Mouse (Mus musculus): Measurements from ENCODE around the gene Ccdc34. TPM values are rescaled to one million over a fixed set of nuclear protein-coding genes. Genes with fewer than 3 reads are reported as not detected.

Gene Ccdc34
- polyA plus RNA-seq, 1 experiment, result 11.0 TPM

- no peak overlapping the region for H3K4me3 ChIP-seq
- TF ChIP-seq MYOG (IDR thresholded peaks at IDR 0.05; ENCODE audit: control insufficient read depth in 1 of 3, insufficient read depth in 1 of 3, insufficient read length in 2 of 3, low read depth in 2 of 3) (no peak), TCF3 (IDR thresholded peaks at IDR 0.05; ENCODE audit: insufficient read length, low read depth) (no peak)
- H3K79me2 ChIP-seq (ENCODE audit: control insufficient read depth, insufficient read depth), result peaks cover 11% of the 10 kb centered on the region
- H3K36me3 ChIP-seq (ENCODE audit: control insufficient read depth, insufficient read depth), result no peaks in the 10 kb centered on the region
- no peaks in the 10 kb centered on the region for H3K27me3 ChIP-seq (ENCODE audit: control insufficient read depth, insufficient read depth, insufficient read length)
- H3K4me2 ChIP-seq (ENCODE audit: low read depth), result no peak overlapping the region
- no peak overlapping the region for H3ac ChIP-seq (ENCODE audit: control insufficient read depth, insufficient read length)
These were observed 38.4 kb upstream of the Ccdc34 start for GRCm38 (mm10) chr2:109979209-109979608.

GRCm38 (mm10) chr2:109983435-109983834, 34.2 kb upstream of the Ccdc34 start:
- H3K4me2 ChIP-seq (ENCODE audit: low read depth), result no peak overlapping the region
- H3ac ChIP-seq (ENCODE audit: control insufficient read depth, insufficient read length), result no peak overlapping the region
- TF ChIP-seq SRF (IDR thresholded peaks at IDR 0.05; ENCODE audit: control insufficient read depth, insufficient read length, low read depth) (no peak), POLR2AphosphoS2 (IDR thresholded peaks at IDR 0.05; ENCODE audit: insufficient read length, low read depth) (no peak)
- H3K79me2 ChIP-seq (ENCODE audit: control insufficient read depth, insufficient read depth), result peaks cover 15% of the 10 kb centered on the region
- no peaks in the 10 kb centered on the region for H3K27me3 ChIP-seq (ENCODE audit: control insufficient read depth, insufficient read depth, insufficient read length)
- no peak overlapping the region for H3K4me3 ChIP-seq
- no peaks in the 10 kb centered on the region for H3K36me3 ChIP-seq (ENCODE audit: control insufficient read depth, insufficient read depth)

GRCm38 (mm10) chr2:109984930-109985329, 32.7 kb upstream of the Ccdc34 start:
- no peak overlapping the region for H3ac ChIP-seq (ENCODE audit: control insufficient read depth, insufficient read length)
- H3K79me2 ChIP-seq (ENCODE audit: control insufficient read depth, insufficient read depth), result peaks cover 15% of the 10 kb centered on the region
- no peak overlapping the region for H3K4me2 ChIP-seq (ENCODE audit: low read depth)
- no peak overlapping the region for H3K4me3 ChIP-seq
- H3K36me3 ChIP-seq (ENCODE audit: control insufficient read depth, insufficient read depth), result no peaks in the 10 kb centered on the region
- no peak for TF ChIP-seq USF1 (IDR thresholded peaks at IDR 0.05; ENCODE audit: low read depth)
- no peak for TF ChIP-seq TCF12 (IDR thresholded peaks at IDR 0.05; ENCODE audit: insufficient read depth, poor library complexity, severe bottlenecking)
- TF ChIP-seq REST (IDR thresholded peaks at IDR 0.05; ENCODE audit: insufficient read depth, insufficient read length), result no peak
- H3K27me3 ChIP-seq (ENCODE audit: control insufficient read depth, insufficient read depth, insufficient read length), result no peaks in the 10 kb centered on the region

GRCm38 (mm10) chr2:109985560-109985959, 32.1 kb upstream of the Ccdc34 start:
- TF ChIP-seq SRF (IDR thresholded peaks at IDR 0.05; ENCODE audit: control insufficient read depth, insufficient read length, low read depth), result no peak
- no peak for TF ChIP-seq MAX (IDR thresholded peaks at IDR 0.05; ENCODE audit: low read depth)
- no peak for TF ChIP-seq TCF12 (IDR thresholded peaks at IDR 0.05; ENCODE audit: insufficient read depth, poor library complexity, severe bottlenecking)
- TF ChIP-seq CEBPB (IDR thresholded peaks at IDR 0.05; ENCODE audit: insufficient read depth, poor library complexity, severe bottlenecking), result no peak
- TF ChIP-seq POLR2A (IDR thresholded peaks at IDR 0.05; ENCODE audit: insufficient read length, low read depth), result no peak

GRCm38 (mm10) chr2:109986036-109986785, 31.4 kb upstream of the Ccdc34 start:
- H3K79me2 ChIP-seq (ENCODE audit: control insufficient read depth, insufficient read depth), result peaks cover 7% of the 10 kb centered on the region
- H3K27me3 ChIP-seq (ENCODE audit: control insufficient read depth, insufficient read depth, insufficient read length), result no peaks in the 10 kb centered on the region
- H3K4me2 ChIP-seq (ENCODE audit: low read depth), result no peak overlapping the region
- TF ChIP-seq POLR2AphosphoS2 (IDR thresholded peaks at IDR 0.05; ENCODE audit: insufficient read length, low read depth) (no peak), TCF12 (IDR thresholded peaks at IDR 0.05; ENCODE audit: insufficient read depth, poor library complexity, severe bottlenecking) (no peak), POLR2A (IDR thresholded peaks at IDR 0.05; ENCODE audit: insufficient read length, low read depth) (no peak), MAX (IDR thresholded peaks at IDR 0.05; ENCODE audit: low read depth) (no peak), TCF3 (IDR thresholded peaks at IDR 0.05; ENCODE audit: insufficient read length, low read depth) (no peak), SRF (IDR thresholded peaks at IDR 0.05; ENCODE audit: control insufficient read depth, insufficient read length, low read depth) (no peak), CEBPB (IDR thresholded peaks at IDR 0.05; ENCODE audit: insufficient read depth, poor library complexity, severe bottlenecking) (no peak), MYOG (IDR thresholded peaks at IDR 0.05; ENCODE audit: control insufficient read depth in 1 of 3, insufficient read depth in 1 of 3, insufficient read length in 2 of 3, low read depth in 2 of 3) (no peak), USF1 (IDR thresholded peaks at IDR 0.05; ENCODE audit: low read depth) (no peak), REST (IDR thresholded peaks at IDR 0.05; ENCODE audit: insufficient read depth, insufficient read length) (no peak), E2F4 (IDR thresholded peaks at IDR 0.05; ENCODE audit: insufficient read depth) (no peak), MYOD1 (IDR thresholded peaks at IDR 0.05; ENCODE audit: control insufficient read depth in 1 of 3, insufficient read length in 2 of 3, low read depth in 2 of 3) (no peak)
- no peak overlapping the region for H3ac ChIP-seq (ENCODE audit: control insufficient read depth, insufficient read length)
- H3K4me3 ChIP-seq, result no peak overlapping the region
- H3K36me3 ChIP-seq (ENCODE audit: control insufficient read depth, insufficient read depth), result no peaks in the 10 kb centered on the region

More at GRCm38 (mm10) chr2:109985560-109985959, 32.1 kb upstream of the Ccdc34 start:
- no peaks in the 10 kb centered on the region for H3K27me3 ChIP-seq (ENCODE audit: control insufficient read depth, insufficient read depth, insufficient read length)
- peaks cover 9% of the 10 kb centered on the region for H3K79me2 ChIP-seq (ENCODE audit: control insufficient read depth, insufficient read depth)
- H3K4me2 ChIP-seq (ENCODE audit: low read depth), result no peak overlapping the region
- H3K4me3 ChIP-seq, result no peak overlapping the region
- no peaks in the 10 kb centered on the region for H3K36me3 ChIP-seq (ENCODE audit: control insufficient read depth, insufficient read depth)
- H3ac ChIP-seq (ENCODE audit: control insufficient read depth, insufficient read length), result no peak overlapping the region

GRCm38 (mm10) chr2:109987946-109988345, 29.7 kb upstream of the Ccdc34 start:
- no peak overlapping the region for H3ac ChIP-seq (ENCODE audit: control insufficient read depth, insufficient read length)
- H3K79me2 ChIP-seq (ENCODE audit: control insufficient read depth, insufficient read depth), result peaks cover 7% of the 10 kb centered on the region
- H3K4me3 ChIP-seq, result no peak overlapping the region
- TF ChIP-seq TCF3 (IDR thresholded peaks at IDR 0.05; ENCODE audit: insufficient read length, low read depth) (no peak), TCF12 (IDR thresholded peaks at IDR 0.05; ENCODE audit: insufficient read depth, poor library complexity, severe bottlenecking) (no peak), POLR2AphosphoS2 (IDR thresholded peaks at IDR 0.05; ENCODE audit: insufficient read length, low read depth) (no peak), E2F4 (IDR thresholded peaks at IDR 0.05; ENCODE audit: insufficient read depth) (no peak), CEBPB (IDR thresholded peaks at IDR 0.05; ENCODE audit: insufficient read depth, poor library complexity, severe bottlenecking) (no peak), MYOD1 (IDR thresholded peaks at IDR 0.05; ENCODE audit: control insufficient read depth in 1 of 3, insufficient read length in 2 of 3, low read depth in 2 of 3) (no peak), MYOG (IDR thresholded peaks at IDR 0.05; ENCODE audit: control insufficient read depth in 1 of 3, insufficient read depth in 1 of 3, insufficient read length in 2 of 3, low read depth in 2 of 3) (no peak), POLR2A (IDR thresholded peaks at IDR 0.05; ENCODE audit: insufficient read length, low read depth) (no peak), SRF (IDR thresholded peaks at IDR 0.05; ENCODE audit: control insufficient read depth, insufficient read length, low read depth) (no peak)
- no peaks in the 10 kb centered on the region for H3K27me3 ChIP-seq (ENCODE audit: control insufficient read depth, insufficient read depth, insufficient read length)
- H3K36me3 ChIP-seq (ENCODE audit: control insufficient read depth, insufficient read depth), result no peaks in the 10 kb centered on the region
- no peak overlapping the region for H3K4me2 ChIP-seq (ENCODE audit: low read depth)

Measured in myocyte (in vitro differentiated cells).